Mouse (Mus musculus): Measurements from ENCODE around the gene Serinc1.

The Serinc1 gene

DNA sequence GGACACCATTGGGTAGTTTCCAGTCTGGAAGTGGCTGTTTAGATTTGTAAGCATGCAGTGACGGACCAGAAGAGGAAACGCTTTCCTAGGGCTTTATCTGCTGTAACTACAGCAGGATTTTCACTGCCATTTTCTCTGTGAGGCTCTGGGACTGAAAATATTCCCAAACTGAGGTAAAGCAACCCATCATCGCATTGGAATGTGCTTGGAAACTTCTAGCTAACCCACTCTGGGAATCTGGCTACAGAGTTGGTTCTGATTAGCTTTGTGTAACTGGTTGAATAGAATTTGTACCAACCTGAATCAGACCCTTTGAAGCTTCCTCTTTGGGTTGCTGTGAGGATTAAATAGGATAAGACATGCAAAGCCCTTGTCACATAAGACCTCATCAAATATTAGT, 47.6 kb downstream of the Serinc1 start:
- DNase-seq = no peak

DNA sequence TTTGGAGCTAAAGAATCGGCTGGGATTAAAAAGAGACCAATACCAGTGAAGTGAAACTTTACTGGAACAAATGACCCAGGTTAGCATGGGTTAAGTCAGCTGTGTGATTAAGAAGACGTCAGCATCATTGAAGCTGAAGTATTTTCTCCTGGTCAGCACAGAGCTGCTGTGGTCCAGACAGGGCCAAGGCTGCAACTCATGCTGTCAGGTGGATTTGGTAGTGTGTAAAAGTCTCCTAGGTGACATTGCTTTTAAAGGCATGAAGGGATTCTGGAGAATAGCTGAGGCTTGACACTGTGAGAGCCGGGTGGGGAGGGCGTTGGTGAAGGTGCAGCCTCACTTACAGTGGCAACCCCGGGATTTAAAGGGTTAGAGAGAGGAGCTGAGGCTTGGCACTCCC, 50.6 kb downstream of the Serinc1 start:
- DNase-seq = no peak

DNA sequence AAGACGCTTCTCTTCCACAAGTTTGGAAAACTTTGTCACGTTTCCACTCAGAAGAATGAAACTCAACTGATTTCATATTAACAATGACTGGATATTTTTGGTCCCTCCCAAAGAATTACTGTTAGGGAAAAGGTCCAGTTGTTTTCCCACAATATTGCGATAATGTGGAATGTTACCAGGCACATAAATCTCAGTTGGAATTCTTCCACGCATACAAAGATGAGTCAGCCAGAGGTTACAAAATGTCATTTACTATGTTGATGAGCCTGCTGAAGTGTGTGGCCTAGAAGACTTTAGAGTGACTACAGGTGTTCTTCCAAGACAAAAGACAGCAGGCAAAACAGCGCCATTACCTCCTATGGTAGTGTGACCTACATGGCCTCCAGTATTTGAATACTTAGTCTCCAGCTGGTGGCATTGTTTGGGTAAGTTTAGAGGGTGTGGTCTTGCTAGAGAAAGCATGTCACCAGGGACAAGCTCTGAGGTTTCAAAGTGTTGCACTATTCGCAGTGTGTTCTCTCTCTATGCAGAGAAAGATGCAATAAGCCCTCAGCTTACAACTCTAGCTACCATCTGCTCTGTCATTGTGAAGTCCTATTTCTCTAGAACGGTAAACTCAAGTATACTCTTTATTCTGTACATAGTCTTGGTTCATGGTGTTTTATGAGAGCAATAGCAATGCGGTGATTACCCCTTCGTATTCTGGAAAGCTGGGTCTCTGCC, 55.0 kb downstream of the Serinc1 start:
- DNase-seq = no peak

Data from retina, postnatal 1 day (tissue).